Mouse (Mus musculus) spleen, postnatal 36 days (tissue): Measurements from ENCODE around the gene Alpl.

Experiments
- DNase-seq, 2 experiments: peaks; one replicate each; pipeline ENCODE4 v3.0.0; 2022; ENCODE audit warnings: low spot score in 2 of 2, mixed read lengths in 1 of 2

Alpl gene

GRCm38 (mm10) chr4:137717671-137718070 is 78.5 kb downstream of the Alpl start:
- no peak for DNase-seq

- no peak for DNase-seq
Observed at GRCm38 (mm10) chr4:137717005-137717404, 79.2 kb downstream of the Alpl start.

- no peak for DNase-seq
Observed at GRCm38 (mm10) chr4:137714020-137714624, 82.1 kb downstream of the Alpl start.

- no peak for DNase-seq
Observed at GRCm38 (mm10) chr4:137712963-137713362, 83.2 kb downstream of the Alpl start.

- DNase-seq: peak; percentile 82 to 83
Observed at GRCm38 (mm10) chr4:137707216-137707990, 88.8 kb downstream of the Alpl start.

- DNase-seq: no peak
Observed at GRCm38 (mm10) chr4:137706510-137706909, 89.7 kb downstream of the Alpl start.

- no peak for DNase-seq
Observed at GRCm38 (mm10) chr4:137705379-137705778, 90.8 kb downstream of the Alpl start.

- DNase-seq: no peak
Observed at GRCm38 (mm10) chr4:137704561-137704960, 91.6 kb downstream of the Alpl start.

GRCm38 (mm10) chr4:137703077-137703476 is 93.1 kb downstream of the Alpl start:
- no peak for DNase-seq

GRCm38 (mm10) chr4:137700960-137701359 is 95.2 kb downstream of the Alpl start:
- no peak for DNase-seq

GRCm38 (mm10) chr4:137699264-137700211 is 96.6 kb downstream of the Alpl start:
- DNase-seq: no peak

GRCm38 (mm10) chr4:137698076-137698985 is 97.9 kb downstream of the Alpl start:
- DNase-seq: no peak

GRCm38 (mm10) chr4:137697156-137697885 is 98.9 kb downstream of the Alpl start:
- no peak for DNase-seq

GRCm38 (mm10) chr4:137695900-137696299 is 100.3 kb downstream of the Alpl start:
- no peak for DNase-seq

GRCm38 (mm10) chr4:137695300-137695699 is 100.9 kb downstream of the Alpl start:
- no peak for DNase-seq

GRCm38 (mm10) chr4:137692107-137692902 is 103.9 kb downstream of the Alpl start:
- no peak for DNase-seq
